Mouse (Mus musculus) midbrain, embryonic 12.5 days (tissue): ENCODE data around the gene Ano8. TPM values are rescaled to one million over a fixed set of nuclear protein-coding genes. Genes with fewer than 3 reads are reported as not detected.

Experiments
- ATAC-seq: fragments of 200-750 bp; cut with Nextera tagmentation; 2 replicates; pipeline ENCODE4 v1.8.0; 2017; ENCODE audit warnings: low read depth, moderate TSS enrichment, moderate library complexity; ENCODE audit not compliant: low FRiP score
- H3K27ac ChIP-seq: fragments of 300-500 bp; sonication (generic); replicated peaks from 2 replicates; pipeline ENCODE4 v1.5.1; 2016; ENCODE audit warnings: mild to moderate bottlenecking
- H3K27me3 ChIP-seq: fragments of 300-500 bp; sonication (generic); 2 replicates; pipeline ENCODE4 v1.6.1; 2016; ENCODE audit warnings: mild to moderate bottlenecking
- H3K36me3 ChIP-seq: fragments of 300-500 bp; sonication (generic); 2 replicates; pipeline ENCODE4 v1.6.1; 2016
- H3K4me1 ChIP-seq: fragments of 300-500 bp; sonication (generic); 2 replicates; pipeline ENCODE4 v1.6.1; 2016
- H3K4me2 ChIP-seq: fragments of 300-500 bp; sonication (generic); replicated peaks from 2 replicates; pipeline ENCODE4 v1.6.1; 2016; ENCODE audit warnings: mild to moderate bottlenecking, moderate library complexity
- H3K4me3 ChIP-seq: fragments of 300-500 bp; sonication (generic); 2 replicates; pipeline ENCODE4 v1.5.1; 2016; ENCODE audit warnings: mild to moderate bottlenecking
- H3K9ac ChIP-seq: fragments of 300-500 bp; sonication (generic); replicated peaks from 2 replicates; pipeline ENCODE4 v1.6.1; 2016; ENCODE audit warnings: mild to moderate bottlenecking, moderate library complexity
- H3K9me3 ChIP-seq: fragments of 300-500 bp; sonication (generic); 2 replicates; pipeline ENCODE4 v1.6.1; 2016; ENCODE audit warnings: mild to moderate bottlenecking
- WGBS: fragments of 180-500 bp; shearing (Covaris S2); methylation state at CpG from one replicate; pipeline ENCODE4 v1.1.7; 2016; 5-methylcytosine and 5-hydroxymethylcytosine counted together
- polyA plus RNA-seq: library from polyadenylated mRNA; unstranded; fragments of >200 nt; fragmentation: Nextera tagmentation; extraction: Ambion mirVana; gene quantifications from 2 replicates; pipeline ENCODE4 v1.2.1, GENCODE M21; 2016

The Ano8 gene
- polyA plus RNA-seq, 1 experiment from 2014 or later, result 14.2 TPM

- ATAC-seq, result no peak
- H3K4me2 ChIP-seq, result no peak overlapping the region
- no peaks in the 10 kb centered on the region for H3K36me3 ChIP-seq
- no peak overlapping the region for H3K9ac ChIP-seq
- peaks cover 4% of the 10 kb centered on the region; the same call in 1 of the 2 replicates for H3K4me1 ChIP-seq
- WGBS, result 67% methylated on average over 5 of the region's 5 CpGs
- H3K27ac ChIP-seq, result no peak overlapping the region
- H3K9me3 ChIP-seq, result no peaks in the 10 kb centered on the region
- no peak overlapping the region for H3K4me3 ChIP-seq
- peaks cover 20% of the 10 kb centered on the region for H3K27me3 ChIP-seq
Measured at GRCm38 (mm10) chr8:71515043-71515442, 29.3 kb upstream of the Ano8 start.

GRCm38 (mm10) chr8:71513018-71513754 lies 27.4 kb upstream of the Ano8 start:
- Histone ChIP-seq H3K4me2 (no peak overlapping the region), H3K4me1 (peaks cover 4% of the 10 kb centered on the region; the same call in 1 of the 2 replicates), H3K27me3 (peaks cover 37% of the 10 kb centered on the region), H3K4me3 (no peak overlapping the region), H3K9ac (no peak overlapping the region), H3K9me3 (no peaks in the 10 kb centered on the region), H3K27ac (no peak overlapping the region), H3K36me3 (no peaks in the 10 kb centered on the region)
- WGBS, result 76% methylated on average over 15 of the region's 15 CpGs
- no peak for ATAC-seq

GRCm38 (mm10) chr8:71511644-71512043 lies 25.9 kb upstream of the Ano8 start, which contains the start of gene Plvap:
Gene Plvap (minus strand): TSS chr8:71511752.
- Histone ChIP-seq H3K9me3 (no peaks in the 10 kb centered on the region), H3K27ac (no peak within 1 kb of the TSS), H3K4me3 (no peak within 1 kb of the TSS), H3K9ac (no peak within 1 kb of the TSS), H3K36me3 (no peaks in the 10 kb centered on the region), H3K4me2 (no peak within 1 kb of the TSS), H3K4me1 (peaks cover 9% of the 10 kb centered on the region), H3K27me3 (peaks cover 52% of the 10 kb centered on the region)
- ATAC-seq, result no peak
- WGBS, result 71% methylated on average over 14 of the region's 14 CpGs

GRCm38 (mm10) chr8:71509316-71509715 lies 23.6 kb upstream of the Ano8 start:
- no peak overlapping the region for H3K4me2 ChIP-seq
- H3K36me3 ChIP-seq, result no peaks in the 10 kb centered on the region
- 65% methylated on average over 2 of the region's 2 CpGs for WGBS
- no peak overlapping the region for H3K27ac ChIP-seq
- ATAC-seq, result no peak
- no peaks in the 10 kb centered on the region for H3K9me3 ChIP-seq
- no peak overlapping the region for H3K4me3 ChIP-seq
- H3K9ac ChIP-seq, result no peak overlapping the region
- H3K4me1 ChIP-seq, result peaks cover 9% of the 10 kb centered on the region
- H3K27me3 ChIP-seq, result peaks cover 74% of the 10 kb centered on the region

- Histone ChIP-seq H3K27ac (no peak overlapping the region), H3K27me3 (peaks cover 75% of the 10 kb centered on the region), H3K4me3 (peak overlapping the region; percentile 39), H3K36me3 (no peaks in the 10 kb centered on the region), H3K9ac (no peak overlapping the region), H3K4me2 (peak overlapping the region; percentile 56), H3K9me3 (no peaks in the 10 kb centered on the region), H3K4me1 (peaks cover 9% of the 10 kb centered on the region)
- under 1% methylated on average over 61 of the region's 61 CpGs for WGBS
- ATAC-seq, result peak; percentile 59
Measured at GRCm38 (mm10) chr8:71507589-71508104, 21.9 kb upstream of the Ano8 start.

- Histone ChIP-seq H3K36me3 (no peaks in the 10 kb centered on the region), H3K4me3 (no peak overlapping the region), H3K27me3 (peaks cover 65% of the 10 kb centered on the region), H3K9me3 (no peaks in the 10 kb centered on the region), H3K27ac (no peak overlapping the region), H3K4me1 (peaks cover 9% of the 10 kb centered on the region), H3K4me2 (no peak overlapping the region), H3K9ac (no peak overlapping the region)
- 81% methylated on average over 4 of the region's 4 CpGs for WGBS
- no peak for ATAC-seq
Measured at GRCm38 (mm10) chr8:71505979-71506378, 20.2 kb upstream of the Ano8 start.

- H3K4me3 ChIP-seq, result no peak overlapping the region
- H3K9ac ChIP-seq, result no peak overlapping the region
- no peaks in the 10 kb centered on the region for H3K9me3 ChIP-seq
- H3K36me3 ChIP-seq, result no peaks in the 10 kb centered on the region
- no peak overlapping the region for H3K27ac ChIP-seq
- peaks cover 9% of the 10 kb centered on the region for H3K4me1 ChIP-seq
- no peak for ATAC-seq
- no peak overlapping the region for H3K4me2 ChIP-seq
- peaks cover 59% of the 10 kb centered on the region for H3K27me3 ChIP-seq
- WGBS, result 96% methylated on average over 4 of the region's 4 CpGs
Measured at GRCm38 (mm10) chr8:71505326-71505725, 19.6 kb upstream of the Ano8 start.

- Histone ChIP-seq H3K4me3 (no peak overlapping the region), H3K9ac (no peak overlapping the region), H3K4me1 (peaks cover 9% of the 10 kb centered on the region), H3K36me3 (no peaks in the 10 kb centered on the region), H3K9me3 (no peaks in the 10 kb centered on the region), H3K27ac (no peak overlapping the region), H3K4me2 (no peak overlapping the region), H3K27me3 (peaks cover 49% of the 10 kb centered on the region)
- 83% methylated on average over 4 of the region's 4 CpGs for WGBS
- no peak for ATAC-seq
Measured at GRCm38 (mm10) chr8:71504349-71504748, 18.6 kb upstream of the Ano8 start.

- ATAC-seq, result no peak
- WGBS, result 46% methylated on average over 16 of the region's 16 CpGs
- no peaks in the 10 kb centered on the region for H3K9me3 ChIP-seq
- no peak overlapping the region for H3K4me3 ChIP-seq
- no peak overlapping the region for H3K27ac ChIP-seq
- H3K4me1 ChIP-seq, result peaks cover 21% of the 10 kb centered on the region
- peaks cover 1% of the 10 kb centered on the region; the same call in 1 of the 2 replicates for H3K36me3 ChIP-seq
- peaks cover 6% of the 10 kb centered on the region; the same call in 1 of the 2 replicates for H3K27me3 ChIP-seq
- no peak overlapping the region for H3K4me2 ChIP-seq
- H3K9ac ChIP-seq, result no peak overlapping the region
Measured at GRCm38 (mm10) chr8:71498816-71499690, 13.3 kb upstream of the Ano8 start.

- ATAC-seq, result no peak
- H3K4me1 ChIP-seq, result peaks cover 21% of the 10 kb centered on the region
- peaks cover 9% of the 10 kb centered on the region for H3K36me3 ChIP-seq
- H3K27ac ChIP-seq, result no peak overlapping the region
- H3K4me2 ChIP-seq, result no peak overlapping the region
- peaks cover 6% of the 10 kb centered on the region; the same call in 1 of the 2 replicates for H3K27me3 ChIP-seq
- H3K4me3 ChIP-seq, result no peak overlapping the region
- H3K9me3 ChIP-seq, result no peaks in the 10 kb centered on the region
- 27% methylated on average over 15 of the region's 15 CpGs for WGBS
- no peak overlapping the region for H3K9ac ChIP-seq
Measured at GRCm38 (mm10) chr8:71497881-71498501, 12.2 kb upstream of the Ano8 start.

- H3K27me3 ChIP-seq, result peaks cover 6% of the 10 kb centered on the region; the same call in 1 of the 2 replicates
- no peak for ATAC-seq
- H3K4me2 ChIP-seq, result no peak overlapping the region
- 91% methylated on average over 1 of the region's 1 CpGs for WGBS
- no peaks in the 10 kb centered on the region for H3K9me3 ChIP-seq
- H3K4me3 ChIP-seq, result no peak overlapping the region
- H3K27ac ChIP-seq, result no peak overlapping the region
- peaks cover 17% of the 10 kb centered on the region for H3K36me3 ChIP-seq
- peaks cover 21% of the 10 kb centered on the region for H3K4me1 ChIP-seq
- no peak overlapping the region for H3K9ac ChIP-seq
Measured at GRCm38 (mm10) chr8:71497077-71497645, 11.4 kb upstream of the Ano8 start.
